Mouse (Mus musculus) lung, embryonic 16.5 days (tissue): ENCODE measurements around the gene Olfr368. TPM values are rescaled to one million over a fixed set of nuclear protein-coding genes. Genes with fewer than 3 reads are reported as not detected.

Source experiments
- ATAC-seq: fragments of 200-750 bp; cut with Nextera tagmentation; 2 replicates; pipeline ENCODE4 v1.8.0; 2017; ENCODE audit warnings: low read depth, mild to moderate bottlenecking, moderate library complexity
- H3K27ac ChIP-seq: fragments of 300-500 bp; sonication (generic); 2 replicates; pipeline ENCODE4 v1.5.1; 2014; ENCODE audit warnings: mild to moderate bottlenecking, control low read depth, low read length
- H3K27me3 ChIP-seq: fragments of 300-500 bp; sonication (generic); 2 replicates; pipeline ENCODE4 v1.6.1; 2014; ENCODE audit warnings: low read depth, low read length, mixed read lengths; ENCODE audit not compliant: control insufficient read depth, insufficient read depth
- H3K36me3 ChIP-seq: fragments of 300-500 bp; sonication (generic); 2 replicates; pipeline ENCODE4 v1.6.1; 2014; ENCODE audit warnings: low read length; ENCODE audit not compliant: control insufficient read depth, insufficient read depth
- H3K4me1 ChIP-seq: fragments of 300-500 bp; sonication (generic); replicated peaks from 2 replicates; pipeline ENCODE4 v1.6.1; 2014; ENCODE audit warnings: low read length, mixed read lengths; ENCODE audit not compliant: control insufficient read depth, insufficient read depth
- H3K4me2 ChIP-seq: fragments of 300-500 bp; sonication (generic); 2 replicates; pipeline ENCODE4 v1.6.1; 2014; ENCODE audit warnings: low read depth, low read length, control low read depth
- H3K4me3 ChIP-seq: fragments of 300-500 bp; sonication (generic); 2 replicates; pipeline ENCODE4 v1.5.1; 2014; ENCODE audit warnings: mild to moderate bottlenecking, low read length, control low read depth
- H3K9ac ChIP-seq: fragments of 300-500 bp; sonication (generic); 2 replicates; pipeline ENCODE4 v1.6.1; 2014; ENCODE audit warnings: low read length, control low read depth
- H3K9me3 ChIP-seq: fragments of 300-500 bp; sonication (generic); 2 replicates; pipeline ENCODE4 v1.6.1; 2016; ENCODE audit warnings: low read length; ENCODE audit not compliant: control insufficient read depth
- WGBS: fragments of 180-500 bp; shearing (Covaris S2); extraction: QIAGEN DNeasy Blood & Tissue Kit; methylation state at CpG from one replicate; pipeline ENCODE4 v1.1.7; 2014; 5-methylcytosine and 5-hydroxymethylcytosine counted together
- polyA plus RNA-seq: library from polyadenylated mRNA; unstranded; fragments of >200 nt; fragmentation: Nextera tagmentation; extraction: Ambion mirVana; gene quantifications from 2 replicates; pipeline ENCODE4 v1.2.1, GENCODE M21; 2015

The Olfr368 gene
- polyA plus RNA-seq, 1 experiment from 2014 or later: not detected

- no peak overlapping the region for H3K27ac ChIP-seq
- H3K27me3 ChIP-seq: no peaks in the 10 kb centered on the region
- H3K4me3 ChIP-seq: no peak overlapping the region
- WGBS: 61% methylated on average over 2 of the region's 2 CpGs
- no peaks in the 10 kb centered on the region for H3K4me1 ChIP-seq
- H3K36me3 ChIP-seq: peaks cover 24% of the 10 kb centered on the region
- H3K9me3 ChIP-seq: no peaks in the 10 kb centered on the region
- H3K4me2 ChIP-seq: no peak overlapping the region
- H3K9ac ChIP-seq: no peak overlapping the region
- ATAC-seq: no peak
Observed at GRCm38 (mm10) chr2:37380189-37380588, 53.9 kb downstream of the Olfr368 start.

Other genes starting within 250 kb of the Olfr368 start
- not detected in 2 replicates for gene Olfr361, start 237.2 kb upstream of the Olfr368 start, polyA plus RNA-seq
- gene Olfr362, start 208.6 kb upstream of the Olfr368 start, polyA plus RNA-seq: not detected in 2 replicates
- gene Olfr364-ps1, start 187.2 kb upstream of the Olfr368 start, polyA plus RNA-seq: not detected in 2 replicates
- gene Olfr365, start 138.3 kb upstream of the Olfr368 start, polyA plus RNA-seq: not detected in 2 replicates
- gene Olfr366, start 114.9 kb upstream of the Olfr368 start, polyA plus RNA-seq: not detected in 2 replicates
- gene Pdcl, start 32.8 kb downstream of the Olfr368 start, polyA plus RNA-seq: 52.0 and 55.0 TPM in 2 replicates
- gene Rc3h2, start 96.4 kb downstream of the Olfr368 start, polyA plus RNA-seq: 12.5 TPM in 2 replicates
- 6.9 and 7.1 TPM in 2 replicates for gene Zbtb26, start 116.6 kb downstream of the Olfr368 start, polyA plus RNA-seq
- 7.3 and 8.0 TPM in 2 replicates for gene Zbtb6, start 116.7 kb downstream of the Olfr368 start, polyA plus RNA-seq
- gene Rabgap1, start 116.8 kb downstream of the Olfr368 start, polyA plus RNA-seq: 37.8 and 39.5 TPM in 2 replicates
- gene Gpr21, start 189.8 kb downstream of the Olfr368 start, polyA plus RNA-seq: 1.3 and 1.7 TPM in 2 replicates